Mouse (Mus musculus): ENCODE measurements at regions not wholly inside any gene's neighbourhood (a gene's known extent, or its start where the extent isn't known, plus 50 kb on each side); places are given as distances from the start of the nearest gene placed in this dataset.

- TF ChIP-seq POLR2A (IDR thresholded peaks at IDR 0.05; ENCODE audit: borderline replicate concordance, insufficient read depth, low read length) (no peak), CTCF (IDR thresholded peaks at IDR 0.05; ENCODE audit: borderline replicate concordance, insufficient read depth, low read depth, low read length) (no peak)
These were observed 612.3 kb upstream of the Stxbp6 start for GRCm38 (mm10) chr12:45686765-45687164.
